Mouse (Mus musculus) limb, embryonic 10.5 days (tissue): ENCODE data around the gene Fam71e1. TPM values are rescaled to one million over a fixed set of nuclear protein-coding genes. Genes with fewer than 3 reads are reported as not detected.

Experiments used
- DNase-seq: peaks from one replicate; pipeline ENCODE4 v3.0.0-alpha.2; 2017; ENCODE audit warnings: low spot score
- H3K27ac ChIP-seq: fragments of 300-500 bp; sonication (generic); 2 replicates; pipeline ENCODE4 v1.5.1; 2016; ENCODE audit warnings: mild to moderate bottlenecking
- H3K27me3 ChIP-seq: fragments of 300-500 bp; sonication (generic); 2 replicates; pipeline ENCODE4 v1.6.1; 2016; ENCODE audit warnings: low read depth, mild to moderate bottlenecking; ENCODE audit not compliant: poor library complexity, severe bottlenecking
- H3K36me3 ChIP-seq: fragments of 300-500 bp; sonication (generic); 2 replicates; pipeline ENCODE4 v1.6.1; 2016; ENCODE audit warnings: mild to moderate bottlenecking, moderate library complexity
- H3K4me1 ChIP-seq: fragments of 300-500 bp; sonication (generic); 2 replicates; pipeline ENCODE4 v1.6.1; 2016
- H3K4me3 ChIP-seq: fragments of 300-500 bp; sonication (generic); 2 replicates; pipeline ENCODE4 v1.5.1; 2016; ENCODE audit warnings: mild to moderate bottlenecking, moderate library complexity
- H3K9me3 ChIP-seq: fragments of 300-500 bp; sonication (generic); replicated peaks from 2 replicates; pipeline ENCODE4 v1.6.1; 2016; ENCODE audit warnings: mild to moderate bottlenecking
- WGBS: fragments of 180-500 bp; shearing (Covaris S2); methylation state at CpG from one replicate; pipeline ENCODE4 v1.1.7; 2016; 5-methylcytosine and 5-hydroxymethylcytosine counted together
- polyA plus RNA-seq: library from polyadenylated mRNA; unstranded; fragments of >200 nt; fragmentation: Nextera tagmentation; extraction: Ambion mirVana; gene quantifications from 2 replicates; pipeline ENCODE4 v1.2.1, GENCODE M21; 2016

Fam71e1 gene
- polyA plus RNA-seq, 1 experiment from 2014 or later: 16.5 TPM

DNA sequence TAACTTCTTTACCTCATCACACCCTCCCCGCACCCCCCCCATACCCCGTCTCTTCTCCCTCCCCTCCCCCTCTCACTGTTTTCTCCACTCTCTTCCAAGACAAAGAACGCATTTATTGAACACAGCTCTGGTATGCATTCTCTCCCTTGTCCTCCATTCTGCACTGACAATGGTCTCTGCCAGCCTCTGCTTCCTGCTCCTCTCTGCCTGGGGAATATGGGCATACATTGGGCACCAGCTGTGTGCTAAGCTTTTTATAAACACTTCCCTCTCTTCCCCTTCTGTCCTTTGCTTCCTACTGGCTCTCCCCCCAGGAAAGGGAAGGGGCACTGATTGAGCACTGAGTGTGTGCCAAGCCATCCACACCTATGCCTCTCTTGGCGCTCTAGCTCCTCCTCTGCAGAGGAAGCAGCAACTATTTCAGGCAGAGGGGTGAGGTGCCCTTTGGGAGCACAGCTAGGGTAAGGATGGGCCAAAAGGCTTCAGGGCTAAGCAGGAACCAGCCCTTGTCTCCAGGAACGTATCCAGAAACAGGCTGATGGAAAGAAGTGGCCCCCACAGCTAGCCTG, 21.3 kb upstream of the Fam71e1 start:
- H3K36me3 ChIP-seq: no peaks in the 10 kb centered on the region
- peaks cover 17% of the 10 kb centered on the region for H3K4me1 ChIP-seq
- H3K9me3 ChIP-seq: no peaks in the 10 kb centered on the region
- 40% methylated on average over 5 of the region's 5 CpGs for WGBS
- H3K4me3 ChIP-seq: no peak overlapping the region
- no peak overlapping the region for H3K27ac ChIP-seq
- DNase-seq: no peak
- H3K27me3 ChIP-seq: peaks cover 74% of the 10 kb centered on the region

GRCm38 (mm10) chr7:44482836-44483435, 13.4 kb upstream of the Fam71e1 start:
- Histone ChIP-seq H3K27me3 (peaks cover 51% of the 10 kb centered on the region), H3K4me1 (no peaks in the 10 kb centered on the region), H3K9me3 (no peaks in the 10 kb centered on the region), H3K27ac (no peak overlapping the region), H3K4me3 (no peak overlapping the region), H3K36me3 (no peaks in the 10 kb centered on the region)
- no peak for DNase-seq
- WGBS: 72% methylated on average over 3 of the region's 3 CpGs

DNA sequence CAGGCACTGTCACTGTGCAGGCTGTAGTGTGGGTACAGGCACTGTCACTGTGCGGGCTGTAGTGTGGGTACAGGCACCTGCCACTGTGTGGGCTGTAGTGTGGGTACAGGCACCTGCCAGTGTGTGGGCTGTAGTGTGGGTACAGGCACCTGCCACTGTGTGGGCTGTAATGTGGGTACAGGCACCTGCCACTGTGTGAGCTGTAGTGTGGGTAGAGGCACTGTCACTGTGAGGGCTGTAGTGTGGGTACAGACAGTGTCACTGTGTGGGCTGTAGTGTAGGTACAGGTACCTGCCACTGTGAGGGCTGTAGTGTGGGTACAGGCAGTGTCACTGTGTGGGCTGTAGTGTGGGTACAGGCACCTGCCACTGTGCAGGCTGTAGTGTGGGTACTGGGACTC, 12.3 kb upstream of the Fam71e1 start:
- Histone ChIP-seq H3K27ac (no peak overlapping the region), H3K27me3 (peaks cover 39% of the 10 kb centered on the region), H3K36me3 (peaks cover 9% of the 10 kb centered on the region), H3K4me3 (no peak overlapping the region), H3K9me3 (no peaks in the 10 kb centered on the region), H3K4me1 (no peaks in the 10 kb centered on the region)
- DNase-seq: no peak
- WGBS: 100% methylated on average over 1 of the region's 1 CpGs

GRCm38 (mm10) chr7:44484841-44485571, 11.4 kb upstream of the Fam71e1 start:
- 37% methylated on average over 5 of the region's 5 CpGs for WGBS

GRCm38 (mm10) chr7:44485572-44486195, 10.7 kb upstream of the Fam71e1 start:
- no peak for DNase-seq
- Histone ChIP-seq H3K27me3 (peaks cover 23% of the 10 kb centered on the region), H3K36me3 (peaks cover 23% of the 10 kb centered on the region), H3K4me3 (no peak overlapping the region), H3K4me1 (no peaks in the 10 kb centered on the region), H3K27ac (no peak overlapping the region), H3K9me3 (no peaks in the 10 kb centered on the region)
- 74% methylated on average over 7 of the region's 7 CpGs for WGBS

More at GRCm38 (mm10) chr7:44484841-44485571, 11.4 kb upstream of the Fam71e1 start:
- Histone ChIP-seq H3K36me3 (peaks cover 16% of the 10 kb centered on the region), H3K27ac (no peak overlapping the region), H3K4me1 (no peaks in the 10 kb centered on the region), H3K4me3 (no peak overlapping the region), H3K27me3 (peaks cover 30% of the 10 kb centered on the region), H3K9me3 (no peaks in the 10 kb centered on the region)
- peak; percentile 87 for DNase-seq

GRCm38 (mm10) chr7:44486927-44487575, 9.3 kb upstream of the Fam71e1 start:
- Histone ChIP-seq H3K4me3 (no peak overlapping the region), H3K27ac (no peak overlapping the region), H3K27me3 (peaks cover 12% of the 10 kb centered on the region), H3K9me3 (no peaks in the 10 kb centered on the region), H3K36me3 (peaks cover 37% of the 10 kb centered on the region), H3K4me1 (no peaks in the 10 kb centered on the region)
- DNase-seq: no peak
- 71% methylated on average over 13 of the region's 13 CpGs for WGBS

GRCm38 (mm10) chr7:44487936-44488335, 8.4 kb upstream of the Fam71e1 start:
- H3K27me3 ChIP-seq: peaks cover 3% of the 10 kb centered on the region; the same call in 1 of the 2 replicates
- H3K9me3 ChIP-seq: no peaks in the 10 kb centered on the region
- no peak for DNase-seq
- no peak overlapping the region for H3K27ac ChIP-seq
- H3K36me3 ChIP-seq: peaks cover 46% of the 10 kb centered on the region
- WGBS: 87% methylated on average over 7 of the region's 7 CpGs
- H3K4me3 ChIP-seq: no peak overlapping the region
- H3K4me1 ChIP-seq: no peaks in the 10 kb centered on the region

DNA sequence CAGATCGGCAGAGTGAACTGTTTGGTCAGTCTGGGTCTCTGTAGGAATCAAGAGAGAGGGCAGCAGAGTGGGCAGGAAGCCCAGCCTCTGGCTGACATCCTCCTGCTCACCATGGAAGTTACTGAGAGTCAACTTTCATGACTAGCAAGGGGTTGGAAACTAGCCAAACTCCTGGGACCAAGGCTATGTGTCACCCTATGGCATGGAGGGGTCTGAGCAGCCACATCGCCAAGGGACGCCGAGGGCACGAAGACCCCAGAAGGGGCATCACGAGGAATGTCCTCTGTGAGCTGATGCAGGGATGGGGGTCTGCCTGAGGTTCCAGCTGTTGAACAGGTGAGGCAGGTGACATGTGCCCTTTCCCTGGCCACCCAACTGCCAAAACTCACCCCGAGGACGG, 7.8 kb upstream of the Fam71e1 start:
- H3K27me3 ChIP-seq: no peaks in the 10 kb centered on the region

GRCm38 (mm10) chr7:44490281-44490680, 6.1 kb upstream of the Fam71e1 start:
- WGBS: 98% methylated on average over 4 of the region's 4 CpGs
- Histone ChIP-seq H3K9me3 (no peaks in the 10 kb centered on the region), H3K27ac (no peak overlapping the region), H3K4me1 (peaks cover 6% of the 10 kb centered on the region), H3K4me3 (no peak overlapping the region), H3K36me3 (peaks cover 62% of the 10 kb centered on the region), H3K27me3 (no peaks in the 10 kb centered on the region)
- DNase-seq: no peak

More for the DNA sequence above, 7.8 kb upstream of the Fam71e1 start:
- Histone ChIP-seq H3K27ac (no peak overlapping the region), H3K4me3 (no peak overlapping the region), H3K9me3 (no peaks in the 10 kb centered on the region), H3K4me1 (no peaks in the 10 kb centered on the region), H3K36me3 (peaks cover 51% of the 10 kb centered on the region)
- DNase-seq: no peak
- 93% methylated on average over 8 of the region's 8 CpGs for WGBS

DNA sequence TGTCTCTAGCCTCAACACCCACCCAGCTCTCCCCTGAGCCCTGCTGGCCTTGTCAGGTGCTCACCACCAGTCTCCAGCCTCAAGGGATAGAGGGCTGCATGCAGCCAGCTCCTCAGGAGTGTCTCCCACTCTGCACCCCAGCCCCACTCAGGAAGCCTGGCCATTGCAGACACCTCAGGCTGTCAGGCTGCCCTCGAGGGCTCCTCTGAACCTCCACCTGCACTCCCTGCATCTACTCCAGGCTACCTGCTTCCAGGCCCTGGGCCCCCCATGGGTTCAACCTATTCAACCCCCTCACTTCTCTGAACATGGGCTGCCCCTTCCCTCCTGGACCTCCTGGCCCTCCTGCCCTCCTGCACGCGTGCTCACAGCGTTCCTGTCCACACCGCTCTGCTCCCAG, 5.0 kb upstream of the Fam71e1 start:
- H3K4me3 ChIP-seq: no peak overlapping the region
- peaks cover 13% of the 10 kb centered on the region for H3K4me1 ChIP-seq
- 98% methylated on average over 5 of the region's 5 CpGs for WGBS
- no peak overlapping the region for H3K27ac ChIP-seq
- H3K36me3 ChIP-seq: peaks cover 62% of the 10 kb centered on the region
- H3K27me3 ChIP-seq: no peaks in the 10 kb centered on the region
- no peak for DNase-seq
- no peaks in the 10 kb centered on the region for H3K9me3 ChIP-seq

DNA sequence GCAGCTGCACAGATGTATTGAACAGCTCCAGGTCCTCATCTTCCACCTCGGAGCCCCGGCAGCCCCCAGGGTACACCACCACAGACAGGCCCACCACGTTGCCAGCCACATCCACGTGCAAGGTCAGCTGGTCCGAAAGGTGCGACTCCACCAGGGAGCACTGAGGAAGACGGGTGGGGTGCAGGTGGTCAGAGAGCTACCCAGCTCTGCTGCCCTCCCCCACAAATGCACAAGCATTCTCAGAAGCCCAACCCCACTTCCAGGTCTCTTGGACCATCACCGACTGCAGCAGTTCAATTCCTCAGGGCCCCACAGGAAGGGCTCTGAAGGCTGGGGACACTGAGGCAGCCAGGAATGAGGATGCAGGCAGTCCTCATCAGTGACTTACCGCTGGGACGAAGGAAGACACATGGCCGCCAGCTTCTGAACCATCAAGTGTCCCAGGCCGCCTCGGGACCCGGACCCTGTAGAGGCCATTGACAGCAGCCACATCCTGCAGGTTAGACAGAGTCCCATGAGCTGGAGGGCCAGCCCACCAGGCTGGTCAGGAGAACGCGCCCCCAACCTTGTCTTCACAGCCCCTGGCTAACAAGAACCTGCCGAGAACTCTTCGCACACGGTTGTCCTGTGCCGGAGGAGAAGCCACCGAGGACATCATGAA, 4.1 kb upstream of the Fam71e1 start:
- 93% methylated on average over 21 of the region's 21 CpGs for WGBS

GRCm38 (mm10) chr7:44494681-44495080, 1.7 kb upstream of the Fam71e1 start:
- Histone ChIP-seq H3K4me1 (peaks cover 24% of the 10 kb centered on the region), H3K4me3 (no peak overlapping the region), H3K36me3 (peaks cover 49% of the 10 kb centered on the region), H3K27me3 (peaks cover 9% of the 10 kb centered on the region), H3K9me3 (no peaks in the 10 kb centered on the region), H3K27ac (no peak overlapping the region)
- no peak for DNase-seq
- 94% methylated on average over 12 of the region's 12 CpGs for WGBS

More for the DNA sequence above, 4.1 kb upstream of the Fam71e1 start:
- Histone ChIP-seq H3K9me3 (no peaks in the 10 kb centered on the region), H3K27ac (no peak overlapping the region), H3K4me3 (no peak overlapping the region), H3K27me3 (no peaks in the 10 kb centered on the region), H3K4me1 (peaks cover 19% of the 10 kb centered on the region), H3K36me3 (peaks cover 62% of the 10 kb centered on the region)
- DNase-seq: no peak
